Mouse (Mus musculus) T-helper 1 cell (primary cell): ENCODE measurements around the gene Bmp2.

Source experiments
- in situ Hi-C: fragments of 300-600 bp; cut with MboI, MseI; formaldehyde crosslinking; loops from one replicate; pipeline ENCODE4 v1.15.1; 2025; ENCODE audit warnings: high pct_unique_total_duplicates

The Bmp2 gene

GRCm38 (mm10) chr2:133565424-133565823, 13.5 kb downstream of the Bmp2 start:
- in situ Hi-C loops = no loop called here

GRCm38 (mm10) chr2:133565995-133566710, 14.2 kb downstream of the Bmp2 start:
- in situ Hi-C loops = no loop called here

- in situ Hi-C loops = no loop called here
Measured at GRCm38 (mm10) chr2:133591562-133592255, 39.8 kb downstream of the Bmp2 start.
